Mouse (Mus musculus): ENCODE measurements around the gene Gpsm2. TPM values are rescaled to one million over a fixed set of nuclear protein-coding genes. Genes with fewer than 3 reads are reported as not detected.

Gpsm2 gene
- polyA plus RNA-seq, 1 experiment from 2014 or later = 99.1 TPM

GRCm38 (mm10) chr3:108719761-108720160, 2.3 kb downstream of the Gpsm2 start:
- no peaks in the 10 kb centered on the region for H3K4me1 ChIP-seq (ENCODE audit: control insufficient read depth, insufficient read depth, low read length)
- H3K36me3 ChIP-seq (replicated peaks; ENCODE audit: control insufficient read depth, insufficient read depth, low read depth, low read length) = no peaks in the 10 kb centered on the region
- no peak overlapping the region for H3K9ac ChIP-seq (replicated peaks; ENCODE audit: low read length)
- H3K27ac ChIP-seq (replicated peaks; ENCODE audit: low read depth, low read length) = no peak overlapping the region
- H3K4me3 ChIP-seq (ENCODE audit: low read depth, low read length) = no peak overlapping the region
- H3K27me3 ChIP-seq (ENCODE audit: control insufficient read depth, insufficient read depth, low read length) = no peaks in the 10 kb centered on the region
- no peak overlapping the region for H3K4me2 ChIP-seq (ENCODE audit: low read depth, low read length)
- 91% methylated on average over 3 of the region's 3 CpGs for WGBS
- no peaks in the 10 kb centered on the region for H3K9me3 ChIP-seq (replicated peaks; ENCODE audit: control insufficient read depth, low read length)
- no peak for ATAC-seq (replicated peaks; ENCODE audit: insufficient number of reproducible peaks, low FRiP score, low TSS enrichment, low read depth)
- no peak for DNase-seq (ENCODE audit: low spot score)

GRCm38 (mm10) chr3:108719357-108719756, 2.8 kb downstream of the Gpsm2 start:
- no peak for DNase-seq (ENCODE audit: low spot score)
- no peak overlapping the region for H3K4me3 ChIP-seq (ENCODE audit: low read depth, low read length)
- H3K36me3 ChIP-seq (replicated peaks; ENCODE audit: control insufficient read depth, insufficient read depth, low read depth, low read length) = no peaks in the 10 kb centered on the region
- H3K4me1 ChIP-seq (ENCODE audit: control insufficient read depth, insufficient read depth, low read length) = no peaks in the 10 kb centered on the region
- no peak for ATAC-seq (replicated peaks; ENCODE audit: insufficient number of reproducible peaks, low FRiP score, low TSS enrichment, low read depth)
- no peak overlapping the region for H3K27ac ChIP-seq (replicated peaks; ENCODE audit: low read depth, low read length)
- H3K9ac ChIP-seq (replicated peaks; ENCODE audit: low read length) = no peak overlapping the region
- WGBS = 93% methylated on average over 2 of the region's 2 CpGs
- H3K4me2 ChIP-seq (ENCODE audit: low read depth, low read length) = no peak overlapping the region
- H3K9me3 ChIP-seq (replicated peaks; ENCODE audit: control insufficient read depth, low read length) = no peaks in the 10 kb centered on the region
- H3K27me3 ChIP-seq (ENCODE audit: control insufficient read depth, insufficient read depth, low read length) = no peaks in the 10 kb centered on the region

- H3K4me3 ChIP-seq (ENCODE audit: low read depth, low read length) = no peak overlapping the region
- no peak overlapping the region for H3K9ac ChIP-seq (replicated peaks; ENCODE audit: low read length)
- H3K9me3 ChIP-seq (replicated peaks; ENCODE audit: control insufficient read depth, low read length) = no peaks in the 10 kb centered on the region
- no peaks in the 10 kb centered on the region for H3K36me3 ChIP-seq (replicated peaks; ENCODE audit: control insufficient read depth, insufficient read depth, low read depth, low read length)
- no peak overlapping the region for H3K4me2 ChIP-seq (ENCODE audit: low read depth, low read length)
- no peak for DNase-seq (ENCODE audit: low spot score)
- ATAC-seq (replicated peaks; ENCODE audit: insufficient number of reproducible peaks, low FRiP score, low TSS enrichment, low read depth) = no peak
- no peaks in the 10 kb centered on the region for H3K27me3 ChIP-seq (ENCODE audit: control insufficient read depth, insufficient read depth, low read length)
- no peaks in the 10 kb centered on the region for H3K4me1 ChIP-seq (ENCODE audit: control insufficient read depth, insufficient read depth, low read length)
- 91% methylated on average over 3 of the region's 3 CpGs for WGBS
- no peak overlapping the region for H3K27ac ChIP-seq (replicated peaks; ENCODE audit: low read depth, low read length)
These were observed 4.1 kb downstream of the Gpsm2 start for GRCm38 (mm10) chr3:108717896-108718502.

GRCm38 (mm10) chr3:108714837-108715236, 7.3 kb downstream of the Gpsm2 start:
- Histone ChIP-seq H3K9me3 (replicated peaks; ENCODE audit: control insufficient read depth, low read length) (no peaks in the 10 kb centered on the region), H3K9ac (replicated peaks; ENCODE audit: low read length) (no peak overlapping the region), H3K4me1 (ENCODE audit: control insufficient read depth, insufficient read depth, low read length) (no peaks in the 10 kb centered on the region), H3K4me2 (ENCODE audit: low read depth, low read length) (no peak overlapping the region), H3K27me3 (ENCODE audit: control insufficient read depth, insufficient read depth, low read length) (no peaks in the 10 kb centered on the region), H3K36me3 (replicated peaks; ENCODE audit: control insufficient read depth, insufficient read depth, low read depth, low read length) (no peaks in the 10 kb centered on the region), H3K27ac (replicated peaks; ENCODE audit: low read depth, low read length) (no peak overlapping the region), H3K4me3 (ENCODE audit: low read depth, low read length) (no peak overlapping the region)
- ATAC-seq (replicated peaks; ENCODE audit: insufficient number of reproducible peaks, low FRiP score, low TSS enrichment, low read depth) (no peak), DNase-seq (ENCODE audit: low spot score) (no peak)
- 92% methylated on average over 4 of the region's 4 CpGs for WGBS

GRCm38 (mm10) chr3:108713065-108713675, 8.9 kb downstream of the Gpsm2 start:
- Histone ChIP-seq H3K4me1 (ENCODE audit: control insufficient read depth, insufficient read depth, low read length) (no peaks in the 10 kb centered on the region), H3K9me3 (replicated peaks; ENCODE audit: control insufficient read depth, low read length) (no peaks in the 10 kb centered on the region), H3K27me3 (ENCODE audit: control insufficient read depth, insufficient read depth, low read length) (no peaks in the 10 kb centered on the region), H3K9ac (replicated peaks; ENCODE audit: low read length) (no peak overlapping the region), H3K27ac (replicated peaks; ENCODE audit: low read depth, low read length) (no peak overlapping the region), H3K36me3 (replicated peaks; ENCODE audit: control insufficient read depth, insufficient read depth, low read depth, low read length) (no peaks in the 10 kb centered on the region), H3K4me2 (ENCODE audit: low read depth, low read length) (no peak overlapping the region), H3K4me3 (ENCODE audit: low read depth, low read length) (no peak overlapping the region)
- 56% methylated on average over 3 of the region's 3 CpGs for WGBS
- DNase-seq (ENCODE audit: low spot score) (no peak), ATAC-seq (replicated peaks; ENCODE audit: insufficient number of reproducible peaks, low FRiP score, low TSS enrichment, low read depth) (no peak)

- Histone ChIP-seq H3K9ac (replicated peaks; ENCODE audit: low read length) (no peak overlapping the region), H3K4me3 (ENCODE audit: low read depth, low read length) (no peak overlapping the region), H3K4me2 (ENCODE audit: low read depth, low read length) (no peak overlapping the region), H3K9me3 (replicated peaks; ENCODE audit: control insufficient read depth, low read length) (no peaks in the 10 kb centered on the region), H3K27ac (replicated peaks; ENCODE audit: low read depth, low read length) (no peak overlapping the region), H3K36me3 (replicated peaks; ENCODE audit: control insufficient read depth, insufficient read depth, low read depth, low read length) (no peaks in the 10 kb centered on the region), H3K4me1 (ENCODE audit: control insufficient read depth, insufficient read depth, low read length) (no peaks in the 10 kb centered on the region), H3K27me3 (ENCODE audit: control insufficient read depth, insufficient read depth, low read length) (no peaks in the 10 kb centered on the region)
- WGBS = 85% methylated on average over 5 of the region's 5 CpGs
- ATAC-seq (replicated peaks; ENCODE audit: insufficient number of reproducible peaks, low FRiP score, low TSS enrichment, low read depth) (no peak), DNase-seq (ENCODE audit: low spot score) (no peak)
These were observed 10.8 kb downstream of the Gpsm2 start for GRCm38 (mm10) chr3:108711296-108711695.

- WGBS = 95% methylated on average over 8 of the region's 8 CpGs
- Histone ChIP-seq H3K4me3 (ENCODE audit: low read depth, low read length) (no peak overlapping the region), H3K36me3 (replicated peaks; ENCODE audit: control insufficient read depth, insufficient read depth, low read depth, low read length) (no peaks in the 10 kb centered on the region; the same call in none of the 2 replicates), H3K9me3 (replicated peaks; ENCODE audit: control insufficient read depth, low read length) (no peaks in the 10 kb centered on the region), H3K27ac (replicated peaks; ENCODE audit: low read depth, low read length) (no peak overlapping the region), H3K4me2 (ENCODE audit: low read depth, low read length) (no peak overlapping the region), H3K9ac (replicated peaks; ENCODE audit: low read length) (no peak overlapping the region), H3K27me3 (ENCODE audit: control insufficient read depth, insufficient read depth, low read length) (no peaks in the 10 kb centered on the region), H3K4me1 (ENCODE audit: control insufficient read depth, insufficient read depth, low read length) (no peaks in the 10 kb centered on the region)
- no peak for ATAC-seq (replicated peaks; ENCODE audit: insufficient number of reproducible peaks, low FRiP score, low TSS enrichment, low read depth)
- no peak for DNase-seq (ENCODE audit: low spot score)
These were observed 19.3 kb downstream of the Gpsm2 start for GRCm38 (mm10) chr3:108702789-108703188.

- Histone ChIP-seq H3K36me3 (replicated peaks; ENCODE audit: control insufficient read depth, insufficient read depth, low read depth, low read length) (no peaks in the 10 kb centered on the region; the same call in none of the 2 replicates), H3K27ac (replicated peaks; ENCODE audit: low read depth, low read length) (no peak overlapping the region), H3K27me3 (ENCODE audit: control insufficient read depth, insufficient read depth, low read length) (no peaks in the 10 kb centered on the region), H3K4me3 (ENCODE audit: low read depth, low read length) (no peak overlapping the region), H3K9me3 (replicated peaks; ENCODE audit: control insufficient read depth, low read length) (no peaks in the 10 kb centered on the region), H3K4me2 (ENCODE audit: low read depth, low read length) (no peak overlapping the region), H3K4me1 (ENCODE audit: control insufficient read depth, insufficient read depth, low read length) (no peaks in the 10 kb centered on the region), H3K9ac (replicated peaks; ENCODE audit: low read length) (no peak overlapping the region)
- DNase-seq (ENCODE audit: low spot score) = peak; percentile 48
- no peak for ATAC-seq (replicated peaks; ENCODE audit: insufficient number of reproducible peaks, low FRiP score, low TSS enrichment, low read depth)
- WGBS = 70% methylated on average over 1 of the region's 1 CpGs
These were observed 20.9 kb downstream of the Gpsm2 start for GRCm38 (mm10) chr3:108701256-108701655.
